Mouse (Mus musculus) liver (tissue): ENCODE data around the gene Kcnc1.

Experiments
- DNase-seq: peaks from one replicate; pipeline ENCODE4 v3.0.0-alpha.2; 2020; ENCODE audit warnings: mixed read lengths

The Kcnc1 gene

GRCm38 (mm10) chr7:46395571-46395970, 726 bp upstream of the Kcnc1 start:
- DNase-seq = no peak

GRCm38 (mm10) chr7:46396928-46397731, 833 bp downstream of the Kcnc1 start:
- DNase-seq = no peak

GRCm38 (mm10) chr7:46397732-46398333, 1.5 kb downstream of the Kcnc1 start:
- DNase-seq = no peak

GRCm38 (mm10) chr7:46398612-46399011, 2.3 kb downstream of the Kcnc1 start:
- no peak for DNase-seq

GRCm38 (mm10) chr7:46399676-46400075, 3.4 kb downstream of the Kcnc1 start:
- DNase-seq = no peak

GRCm38 (mm10) chr7:46400346-46400745, 4.0 kb downstream of the Kcnc1 start:
- no peak for DNase-seq

- no peak for DNase-seq
Observed at GRCm38 (mm10) chr7:46401371-46402180, 5.3 kb downstream of the Kcnc1 start.

GRCm38 (mm10) chr7:46403616-46404485, 7.6 kb downstream of the Kcnc1 start:
- DNase-seq = no peak

- DNase-seq = no peak
Observed at GRCm38 (mm10) chr7:46404756-46405155, 8.5 kb downstream of the Kcnc1 start.

- DNase-seq = no peak
Observed at GRCm38 (mm10) chr7:46408606-46409005, 12.3 kb downstream of the Kcnc1 start.

- DNase-seq = no peak
Observed at GRCm38 (mm10) chr7:46409204-46409789, 13.0 kb downstream of the Kcnc1 start.

- no peak for DNase-seq
Observed at GRCm38 (mm10) chr7:46410727-46411126, 14.4 kb downstream of the Kcnc1 start.

- no peak for DNase-seq
Observed at GRCm38 (mm10) chr7:46412823-46413222, 16.5 kb downstream of the Kcnc1 start.

- DNase-seq = no peak
Observed at GRCm38 (mm10) chr7:46413959-46414725, 17.8 kb downstream of the Kcnc1 start.

- no peak for DNase-seq
Observed at GRCm38 (mm10) chr7:46415818-46416425, 19.6 kb downstream of the Kcnc1 start.

- DNase-seq = no peak
Observed at GRCm38 (mm10) chr7:46417467-46417866, 21.2 kb downstream of the Kcnc1 start.

GRCm38 (mm10) chr7:46418102-46418622, 21.9 kb downstream of the Kcnc1 start:
- DNase-seq = no peak

- no peak for DNase-seq
Observed at GRCm38 (mm10) chr7:46421535-46421934, 25.2 kb downstream of the Kcnc1 start.

- no peak for DNase-seq
Observed at GRCm38 (mm10) chr7:46422052-46422763, 25.9 kb downstream of the Kcnc1 start.
